Mouse (Mus musculus): ENCODE results near the gene 2810004N23Rik. TPM values are rescaled to one million over a fixed set of nuclear protein-coding genes. Genes with fewer than 3 reads are reported as not detected.

The 2810004N23Rik gene
- 10 to 100 TPM; 27.1 to 30.5 TPM for polyA plus RNA-seq (2017; shearing (Covaris generic))

GRCm38 (mm10) chr8:124862321-124863162 lies at the start of gene 2810004N23Rik, which contains the start of gene Gnpat:
Gene 2810004N23Rik, minus strand, starts transcription at chr8:124863120.
Gene Gnpat, plus strand, starts transcription at chr8:124863033.

DNA sequence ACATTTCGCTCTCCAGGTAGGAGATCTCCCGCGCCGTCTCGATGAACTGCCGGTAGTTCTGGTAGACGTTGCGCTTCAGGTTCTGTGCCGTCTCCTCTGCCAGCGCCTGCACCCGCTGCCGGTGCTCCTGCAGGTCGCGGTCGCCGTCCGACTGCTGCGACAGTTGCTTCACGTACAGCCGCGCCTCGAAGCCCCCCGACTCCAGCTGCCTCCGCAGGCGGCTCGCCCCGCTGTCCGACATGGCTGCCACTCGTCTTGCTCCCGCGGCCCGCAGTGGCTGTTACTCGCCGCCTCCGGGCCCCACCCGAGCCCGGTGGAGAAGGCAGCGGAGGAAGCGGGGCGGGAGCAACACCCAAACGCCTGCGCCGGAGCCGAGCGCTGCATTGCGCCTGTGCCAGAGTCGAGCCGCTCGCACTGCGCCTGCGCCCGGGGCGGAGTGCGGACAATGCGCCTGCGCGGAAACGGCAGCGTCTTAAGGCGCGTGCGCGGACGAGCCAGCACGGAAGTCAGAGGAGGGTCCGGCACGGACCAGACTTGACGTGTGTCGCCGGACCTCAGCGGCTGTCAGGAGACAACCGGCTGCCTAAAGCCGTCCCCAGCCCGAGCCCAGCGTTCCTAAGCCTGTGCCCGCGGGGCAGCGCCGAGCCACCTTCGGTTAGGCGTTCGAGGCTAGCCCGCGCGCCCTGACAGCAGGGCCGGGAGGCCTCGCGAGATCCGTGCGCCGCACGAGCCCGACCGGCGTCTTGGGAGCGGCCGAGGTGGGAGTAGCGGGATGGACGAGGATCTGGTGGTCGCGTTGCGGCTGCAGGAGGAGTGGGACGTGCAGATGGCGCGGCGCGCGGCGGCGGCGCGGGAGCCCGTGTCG lies 34.7 kb upstream of the 2810004N23Rik start, which contains the start of the genes Exoc8 and Sprtn:
Exoc8 (minus strand) TSS at position 320 of the 865 bp plus-strand sequence.
Sprtn (plus strand) TSS at position 501 of the 865 bp plus-strand sequence.

DNA sequence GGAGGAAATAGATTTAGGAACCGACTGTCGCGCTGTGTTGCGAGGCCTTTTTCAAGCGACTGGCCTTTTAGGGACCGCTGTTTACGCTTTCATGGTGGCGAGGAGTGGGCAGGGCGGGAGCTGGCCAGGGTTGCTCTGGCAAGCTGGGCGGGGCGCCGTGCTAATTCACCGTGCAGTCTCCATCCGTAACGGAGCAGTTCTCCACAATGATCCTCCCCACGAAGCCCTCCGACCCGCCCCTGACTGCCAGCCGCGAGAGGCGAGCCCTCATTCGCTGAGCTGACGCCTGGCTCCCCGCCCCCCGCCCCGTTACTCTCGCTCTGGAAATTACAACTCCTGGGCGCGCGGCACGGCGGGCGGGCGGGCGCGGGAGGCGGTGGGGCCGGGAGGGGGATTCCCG lies 70.2 kb downstream of the 2810004N23Rik start, which contains the start of gene Trim67:
Trim67 (plus strand) TSS at position 385 of the 400 bp plus-strand sequence.

Other genes starting within 250 kb of the 2810004N23Rik start
- gene 2310022B05Rik, start 199.8 kb downstream of the 2810004N23Rik start, polyA plus RNA-seq (2017; shearing (Covaris generic)), result 1 to 10 TPM; 4.2 to 5.5 TPM
- 100 to 1,000 TPM in 1 of 2 experiments, 10 to 100 TPM in 1; 82.3 to 109 TPM for gene Ttc13, start 141.1 kb downstream of the 2810004N23Rik start, polyA plus RNA-seq (2017; shearing (Covaris generic))
- 10 to 100 TPM; 11.5 to 30.2 TPM for gene Arv1, start 141.0 kb downstream of the 2810004N23Rik start, polyA plus RNA-seq (2017; shearing (Covaris generic))
- gene Fam89a, start 111.3 kb downstream of the 2810004N23Rik start, polyA plus RNA-seq (2017; shearing (Covaris generic)), result 10 to 100 TPM; 15.3 to 17.1 TPM
- gene Trim67, start 70.0 kb downstream of the 2810004N23Rik start, polyA plus RNA-seq (2017; shearing (Covaris generic)), result under 1 TPM in 1 of 2 experiments, not detected in 1; 0.10 TPM
- gene Gnpat, start 87 bp downstream of the 2810004N23Rik start, polyA plus RNA-seq (2017; shearing (Covaris generic)), result 10 to 100 TPM; 63.3 to 82.2 TPM
- gene Exoc8, start 34.6 kb upstream of the 2810004N23Rik start, polyA plus RNA-seq (2017; shearing (Covaris generic)), result 10 to 100 TPM in 1 of 2 experiments, 1 to 10 TPM in 1; 7.2 to 22.0 TPM
- 1 to 10 TPM; 4.7 to 5.7 TPM for gene Sprtn, start 34.8 kb upstream of the 2810004N23Rik start, polyA plus RNA-seq (2017; shearing (Covaris generic))
- 10 to 100 TPM; 47.7 to 61.2 TPM for gene Egln1, start 86.2 kb upstream of the 2810004N23Rik start, polyA plus RNA-seq (2017; shearing (Covaris generic))
- gene Tsnax, start 149.9 kb upstream of the 2810004N23Rik start, polyA plus RNA-seq (2017; shearing (Covaris generic)), result 100 to 1,000 TPM; 111 to 136 TPM
- gene Disc1, start 191.1 kb upstream of the 2810004N23Rik start, polyA plus RNA-seq (2017; shearing (Covaris generic)), result 1 to 10 TPM; 1.7 to 2.1 TPM

Measured in activated CD4-positive, CD25-positive, alpha-beta regulatory T cell (primary cell).